Mouse (Mus musculus): ENCODE results near the gene Rdh16f2.
"Not testable (repeated sequence)": the region's sequence is repeated elsewhere in the genome, so short reads cannot be mapped to it uniquely, and the experiment has no call there.

- not testable (repeated sequence) for TF ChIP-seq CTCF, POLR2A (IDR thresholded peaks at IDR 0.05; ENCODE audit: extremely low read depth, insufficient read depth, low read length)
Observed at GRCm38 (mm10) chr10:127821806-127822205, 44.5 kb upstream of the Rdh16f2 start.
